Mouse (Mus musculus): ENCODE data around the gene Clcf1. TPM values are rescaled to one million over a fixed set of nuclear protein-coding genes. Genes with fewer than 3 reads are reported as not detected.

Gene Clcf1
- total and polyA plus RNA-seq, 3 experiments, result 0.42 to 2.3 TPM; not detected in 1

DNA sequence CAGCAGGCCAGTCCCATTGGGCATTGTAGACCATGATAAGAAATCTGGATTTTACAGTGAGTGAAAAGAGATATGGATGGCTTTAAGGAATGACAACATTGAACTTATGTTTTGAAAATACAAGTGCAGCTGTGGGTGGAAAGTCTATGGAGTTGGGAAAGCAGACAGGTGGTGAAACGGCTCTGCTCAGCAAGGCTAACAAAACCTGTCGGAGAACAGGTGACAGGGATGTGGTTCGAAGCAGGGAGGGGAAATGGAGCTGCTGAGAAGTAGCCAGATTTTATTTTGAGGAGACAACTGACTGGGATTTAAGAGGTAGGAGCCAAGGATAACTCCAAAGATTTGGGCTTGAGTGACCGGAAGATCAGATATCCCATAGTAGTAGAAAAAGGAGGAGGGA lies 20.5 kb downstream of the Clcf1 start:
- 0 out of 4 replicates have a peak, but pooled peaks cover 0 to 2% of the 10 kb centered on the region in 2 experiments for H3K27me3 ChIP-seq (ENCODE audit: control insufficient read depth in 1 of 2, insufficient read depth in 2 of 2, low read length in 2 of 2)
- no peak for DNase-seq (ENCODE audit: low read depth, low spot score)
- H3K79me2 ChIP-seq (ENCODE audit: control insufficient read depth, insufficient read depth, low read length, poor library complexity), result peaks cover 2% of the 10 kb centered on the region; the same call in 1 of the 2 replicates
- no peak overlapping the region for H3K27ac ChIP-seq (ENCODE audit: control insufficient read depth, low read depth, low read length)
- TF ChIP-seq SMC3 (IDR thresholded peaks at IDR 0.05; ENCODE audit: low read depth, low read length), result no peak
- no peak for TF ChIP-seq UBTF (IDR thresholded peaks at IDR 0.05; ENCODE audit: borderline replicate concordance, insufficient read depth, low read depth, low read length)
- no peak for TF ChIP-seq ZMIZ1 (IDR thresholded peaks at IDR 0.05; ENCODE audit: low read depth, low read length)
- TF ChIP-seq MYB (IDR thresholded peaks at IDR 0.05; ENCODE audit: low read depth, low read length), result no peak
- no peak for TF ChIP-seq SIN3A (IDR thresholded peaks at IDR 0.05; ENCODE audit: low read length)
- TF ChIP-seq POLR2AphosphoS2 (IDR thresholded peaks at IDR 0.05; ENCODE audit: low read length), result no peak
- no peak for TF ChIP-seq E2F4 (IDR thresholded peaks at IDR 0.05; ENCODE audit: borderline replicate concordance, low read depth, low read length)
- no peak for TF ChIP-seq KAT2A (conservative IDR thresholded peaks at IDR 0.05; ENCODE audit: low read depth, low read length)
- no peak for TF ChIP-seq GATA1 (IDR thresholded peaks at IDR 0.05; ENCODE audit: low read depth, low read length)
- no peak for TF ChIP-seq NRF1 (IDR thresholded peaks at IDR 0.05; ENCODE audit: insufficient read depth, low read depth, low read length, poor library complexity, severe bottlenecking)
- TF ChIP-seq BHLHE40 (IDR thresholded peaks at IDR 0.05; ENCODE audit: borderline replicate concordance, low read depth, low read length), result no peak
- no peak for TF ChIP-seq MYC (IDR thresholded peaks at IDR 0.05; ENCODE audit: low read depth, low read length)
- no peak for TF ChIP-seq ZNF384 (IDR thresholded peaks at IDR 0.05; ENCODE audit: low read depth, low read length)
- no peak for TF ChIP-seq TAL1 (IDR thresholded peaks at IDR 0.05; ENCODE audit: low read length)
- TF ChIP-seq MXI1 (IDR thresholded peaks at IDR 0.05; ENCODE audit: low read depth, low read length), result no peak
- TF ChIP-seq GABPA (IDR thresholded peaks at IDR 0.05; ENCODE audit: low read depth, low read length), result no peak
- no peak for TF ChIP-seq CHD2 (IDR thresholded peaks at IDR 0.05; ENCODE audit: low read length)
- TF ChIP-seq MAZ (IDR thresholded peaks at IDR 0.05; ENCODE audit: low read depth, low read length), result no peak
- TF ChIP-seq MAX (IDR thresholded peaks at IDR 0.05; ENCODE audit: low read length), result no peak
- TF ChIP-seq ETS1 (IDR thresholded peaks at IDR 0.05; ENCODE audit: low read depth, low read length), result no peak
- no peaks in the 10 kb centered on the region for H3K9me3 ChIP-seq (replicated peaks; ENCODE audit: insufficient read depth, low read length)
- no peak overlapping the region for H3K4me3 ChIP-seq (ENCODE audit: control insufficient read depth in 1 of 2, insufficient read depth in 1 of 2, low read depth in 2 of 2, low read length in 2 of 2)
- peaks cover 2 to 20% of the 10 kb centered on the region in 2 experiments; a peak in 3 of 4 replicates for H3K4me1 ChIP-seq (ENCODE audit: control insufficient read depth in 1 of 2, insufficient read depth in 2 of 2, low read length in 2 of 2)
- no peak overlapping the region for H3K9ac ChIP-seq (ENCODE audit: control insufficient read depth, low read depth, low read length, poor library complexity, severe bottlenecking)
- H3K36me3 ChIP-seq (ENCODE audit: control insufficient read depth in 1 of 2, insufficient read depth in 2 of 2, low read length in 2 of 2), result peaks cover 0 to 11% of the 10 kb centered on the region in 2 experiments; a peak in 2 of 4 replicates

DNA sequence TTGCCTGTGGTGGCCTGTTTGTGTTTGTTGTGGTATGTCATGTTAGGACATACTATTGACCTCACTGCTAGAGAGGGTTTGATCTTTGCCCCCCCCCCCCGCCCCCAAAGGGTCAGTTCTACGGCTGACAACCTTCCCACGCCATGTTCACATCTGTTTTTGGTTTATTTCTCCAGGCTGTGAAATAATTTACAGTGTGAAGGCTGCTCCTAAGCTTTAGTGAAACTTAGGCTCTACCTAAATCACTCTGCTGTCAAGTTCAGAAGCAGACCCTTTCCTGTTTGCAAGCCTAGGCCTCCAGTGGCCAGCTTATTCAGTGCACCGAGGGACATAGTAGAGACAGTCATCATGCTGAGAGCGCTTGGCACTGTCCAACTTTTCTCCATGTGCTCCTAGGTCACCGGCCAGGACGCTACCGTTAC lies 26.2 kb downstream of the Clcf1 start:
- Histone ChIP-seq H3K27ac (ENCODE audit: control insufficient read depth, low read depth, low read length) (no peak overlapping the region), H3K4me3 (ENCODE audit: control insufficient read depth in 1 of 2, insufficient read depth in 1 of 2, low read depth in 2 of 2, low read length in 2 of 2) (no peak overlapping the region), H3K9me3 (replicated peaks; ENCODE audit: insufficient read depth, low read length) (no peaks in the 10 kb centered on the region), H3K27me3 (ENCODE audit: control insufficient read depth in 1 of 2, insufficient read depth in 2 of 2, low read length in 2 of 2) (0 out of 4 replicates have a peak, but pooled peaks cover 0 to 2% of the 10 kb centered on the region in 2 experiments), H3K36me3 (ENCODE audit: control insufficient read depth in 1 of 2, insufficient read depth in 2 of 2, low read length in 2 of 2) (peaks cover 0 to 3% of the 10 kb centered on the region in 2 experiments; a peak in 1 of 4 replicates), H3K79me2 (ENCODE audit: control insufficient read depth, insufficient read depth, low read length, poor library complexity) (no peaks in the 10 kb centered on the region), H3K9ac (ENCODE audit: control insufficient read depth, low read depth, low read length, poor library complexity, severe bottlenecking) (no peak overlapping the region), H3K4me1 (ENCODE audit: control insufficient read depth in 1 of 2, insufficient read depth in 2 of 2, low read length in 2 of 2) (peaks cover 0 to 3% of the 10 kb centered on the region in 2 experiments; a peak in 2 of 4 replicates)
- no peak for DNase-seq (ENCODE audit: low read depth, low spot score)
- TF ChIP-seq TCF12 (IDR thresholded peaks at IDR 0.05; ENCODE audit: low read depth, low read length) (no peak), UBTF (IDR thresholded peaks at IDR 0.05; ENCODE audit: borderline replicate concordance, insufficient read depth, low read depth, low read length) (no peak), JUND (IDR thresholded peaks at IDR 0.05; ENCODE audit: low read depth, low read length) (no peak), KAT2A (conservative IDR thresholded peaks at IDR 0.05; ENCODE audit: low read depth, low read length) (no peak), POLR2AphosphoS5 (IDR thresholded peaks at IDR 0.05; ENCODE audit: borderline replicate concordance, low read depth, low read length) (no peak), ZKSCAN1 (IDR thresholded peaks at IDR 0.05; ENCODE audit: low read depth, low read length) (no peak), EP300 (IDR thresholded peaks at IDR 0.05; ENCODE audit: low read depth in 1 of 2, low read length in 2 of 2) (no peak), ZNF384 (IDR thresholded peaks at IDR 0.05; ENCODE audit: low read depth, low read length) (no peak), NRF1 (IDR thresholded peaks at IDR 0.05; ENCODE audit: insufficient read depth, low read depth, low read length, poor library complexity, severe bottlenecking) (no peak), HCFC1 (IDR thresholded peaks at IDR 0.05; ENCODE audit: low read depth, low read length) (no peak), SIN3A (IDR thresholded peaks at IDR 0.05; ENCODE audit: low read length) (no peak), MEF2A (IDR thresholded peaks at IDR 0.05; ENCODE audit: extremely low read depth, insufficient replicate concordance, low read depth, low read length, poor library complexity, severe bottlenecking) (no peak), MXI1 (IDR thresholded peaks at IDR 0.05; ENCODE audit: low read depth, low read length) (no peak), TAL1 (IDR thresholded peaks at IDR 0.05; ENCODE audit: low read length) (no peak), USF1 (IDR thresholded peaks at IDR 0.05; ENCODE audit: low read depth, low read length) (no peak)

Data from MEL (cell line).